Mouse (Mus musculus) neural tube, embryonic 11.5 days (tissue): Measurements from ENCODE around the gene Pglyrp2. TPM values are rescaled to one million over a fixed set of nuclear protein-coding genes. Genes with fewer than 3 reads are reported as not detected.

Source experiments
- ATAC-seq: fragments of 200-750 bp; cut with Nextera tagmentation; 2 replicates; pipeline ENCODE4 v1.8.0; 2017; ENCODE audit warnings: moderate number of reproducible peaks, mild to moderate bottlenecking, moderate TSS enrichment, moderate library complexity; ENCODE audit not compliant: insufficient read depth, low FRiP score, low TSS enrichment
- DNase-seq: peaks from one replicate; pipeline ENCODE4 v3.0.0-alpha.2; 2015; ENCODE audit warnings: low spot score
- H3K27ac ChIP-seq: fragments of 300-500 bp; sonication (generic); 2 replicates; pipeline ENCODE4 v1.5.1; 2014; ENCODE audit warnings: low read depth, mild to moderate bottlenecking, low read length
- H3K27me3 ChIP-seq: fragments of 300-500 bp; sonication (generic); 2 replicates; pipeline ENCODE4 v1.6.1; 2014; ENCODE audit warnings: mild to moderate bottlenecking, low read length, mixed read lengths; ENCODE audit not compliant: control insufficient read depth, insufficient read depth
- H3K36me3 ChIP-seq: fragments of 300-500 bp; sonication (generic); 2 replicates; pipeline ENCODE4 v1.6.1; 2014; ENCODE audit warnings: mild to moderate bottlenecking, low read length, moderate library complexity, mixed read lengths; ENCODE audit not compliant: control insufficient read depth, insufficient read depth
- H3K4me1 ChIP-seq: fragments of 300-500 bp; sonication (generic); 2 replicates; pipeline ENCODE4 v1.6.1; 2014; ENCODE audit warnings: low read length, mixed read lengths; ENCODE audit not compliant: control insufficient read depth, insufficient read depth
- H3K4me2 ChIP-seq: fragments of 300-500 bp; sonication (generic); 2 replicates; pipeline ENCODE4 v1.6.1; 2014; ENCODE audit warnings: low read depth, mild to moderate bottlenecking, moderate library complexity
- H3K4me3 ChIP-seq: fragments of 300-500 bp; sonication (generic); 2 replicates; pipeline ENCODE4 v1.5.1; 2014; ENCODE audit warnings: low read depth, low read length
- H3K9ac ChIP-seq: fragments of 300-500 bp; sonication (generic); 2 replicates; pipeline ENCODE4 v1.6.1; 2014; ENCODE audit warnings: mild to moderate bottlenecking, low read length
- H3K9me3 ChIP-seq: fragments of 300-500 bp; sonication (generic); 2 replicates; pipeline ENCODE4 v1.6.1; 2016; ENCODE audit warnings: low read length; ENCODE audit not compliant: control insufficient read depth
- WGBS: fragments of 180-500 bp; shearing (Covaris S2); extraction: QIAGEN DNeasy Blood & Tissue Kit; methylation state at CpG from one replicate; pipeline ENCODE4 v1.1.7; 2014; 5-methylcytosine and 5-hydroxymethylcytosine counted together
- polyA plus RNA-seq: library from polyadenylated mRNA; unstranded; fragments of >200 nt; fragmentation: Nextera tagmentation; extraction: Ambion mirVana; gene quantifications from 2 replicates; pipeline ENCODE4 v1.2.1, GENCODE M21; 2014

Pglyrp2 gene
- polyA plus RNA-seq, 1 experiment from 2014 or later, result not detected

GRCm38 (mm10) chr17:32389101-32389659 lies 34.8 kb downstream of the Pglyrp2 start, which contains the start of gene Wiz:
Gene Wiz, minus strand, starts transcription at chr17:32389439.
- H3K4me1 ChIP-seq, result 0 out of 2 replicates have a peak, but pooled peaks cover 9% of the 10 kb centered on the region
- peak; percentile 92 for DNase-seq
- peaks cover 27% of the 10 kb centered on the region for H3K27me3 ChIP-seq
- H3K4me3 ChIP-seq, result peak within 1 kb of the TSS; percentile 62
- H3K4me2 ChIP-seq, result peak within 1 kb of the TSS; percentile 98
- peak within 1 kb of the TSS; percentile 75 for H3K9ac ChIP-seq
- whole genome bisulfite sequencing, result 0% methylated on average over 6 of the region's 44 CpGs
- H3K27ac ChIP-seq, result peak within 1 kb of the TSS; percentile 73
- H3K9me3 ChIP-seq, result no peaks in the 10 kb centered on the region
- no peaks in the 10 kb centered on the region for H3K36me3 ChIP-seq
- peak; percentile 86 for ATAC-seq

DNA sequence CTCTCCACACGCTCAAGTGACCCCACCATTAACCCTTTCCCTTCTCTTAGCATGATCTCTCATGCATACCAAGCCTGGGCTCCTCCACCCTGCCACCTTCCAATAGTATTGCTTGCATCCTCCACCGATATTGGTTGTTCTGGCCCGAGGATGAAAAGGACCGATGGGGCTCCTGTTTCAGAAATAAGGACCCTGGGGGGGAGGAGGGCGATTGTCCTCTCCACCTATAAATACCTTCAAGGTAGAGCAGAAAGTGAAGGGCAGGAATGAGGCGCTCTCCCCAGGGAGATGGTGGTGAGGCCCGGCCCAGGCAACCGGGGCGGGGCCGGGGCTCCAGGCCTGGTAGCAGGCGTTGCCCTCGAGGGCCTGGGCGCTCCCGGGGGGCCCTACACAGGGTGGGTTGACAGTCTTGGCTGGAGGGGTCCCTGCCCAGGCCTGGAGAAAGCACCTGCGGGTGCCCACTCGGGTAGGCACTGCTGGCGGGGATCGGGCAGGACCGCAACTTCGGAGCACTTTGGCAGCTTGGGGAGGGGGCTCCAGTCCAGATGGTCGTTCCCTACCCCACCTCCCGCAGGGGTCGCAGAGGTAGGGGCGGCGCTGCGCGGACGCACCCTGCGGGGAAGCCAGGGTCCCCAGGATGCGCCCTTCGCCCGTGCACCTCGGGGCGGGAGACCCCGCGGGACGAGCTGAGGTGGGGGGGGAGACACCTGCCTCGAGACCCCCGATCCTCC lies 35.4 kb downstream of the Pglyrp2 start:
- 1% methylated on average over 34 of the region's 39 CpGs for WGBS
- H3K4me2 ChIP-seq, result peak overlapping the region; percentile 98
- peak overlapping the region; percentile 75 for H3K9ac ChIP-seq
- peak; percentile 51 for ATAC-seq
- peak; percentile 31 for DNase-seq
- no peaks in the 10 kb centered on the region for H3K36me3 ChIP-seq
- H3K4me1 ChIP-seq, result 0 out of 2 replicates have a peak, but pooled peaks cover 9% of the 10 kb centered on the region
- H3K27me3 ChIP-seq, result peaks cover 24% of the 10 kb centered on the region
- peak overlapping the region; percentile 73; the same call in 1 of the 2 replicates for H3K27ac ChIP-seq
- peak overlapping the region; percentile 62 for H3K4me3 ChIP-seq
- no peaks in the 10 kb centered on the region for H3K9me3 ChIP-seq

DNA sequence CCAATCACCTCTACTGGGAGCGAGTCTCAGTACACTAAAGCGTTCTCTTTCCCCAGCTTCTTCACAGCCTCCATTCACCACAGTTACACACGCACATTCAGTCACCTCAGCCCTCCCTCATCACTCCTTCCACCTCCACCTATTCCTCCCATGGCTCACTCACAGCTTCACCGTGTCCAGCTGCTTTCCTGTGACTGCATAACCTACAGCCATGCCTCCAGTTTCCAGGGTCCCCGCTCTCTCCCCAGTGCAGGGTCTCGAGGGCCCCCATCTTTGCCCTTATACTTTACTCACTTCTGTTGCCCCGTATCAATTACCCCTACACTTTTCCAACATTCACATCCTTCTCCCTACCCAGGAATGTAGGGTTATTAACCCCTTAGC lies 36.0 kb downstream of the Pglyrp2 start:
- no peak for ATAC-seq
- no peak for DNase-seq

DNA sequence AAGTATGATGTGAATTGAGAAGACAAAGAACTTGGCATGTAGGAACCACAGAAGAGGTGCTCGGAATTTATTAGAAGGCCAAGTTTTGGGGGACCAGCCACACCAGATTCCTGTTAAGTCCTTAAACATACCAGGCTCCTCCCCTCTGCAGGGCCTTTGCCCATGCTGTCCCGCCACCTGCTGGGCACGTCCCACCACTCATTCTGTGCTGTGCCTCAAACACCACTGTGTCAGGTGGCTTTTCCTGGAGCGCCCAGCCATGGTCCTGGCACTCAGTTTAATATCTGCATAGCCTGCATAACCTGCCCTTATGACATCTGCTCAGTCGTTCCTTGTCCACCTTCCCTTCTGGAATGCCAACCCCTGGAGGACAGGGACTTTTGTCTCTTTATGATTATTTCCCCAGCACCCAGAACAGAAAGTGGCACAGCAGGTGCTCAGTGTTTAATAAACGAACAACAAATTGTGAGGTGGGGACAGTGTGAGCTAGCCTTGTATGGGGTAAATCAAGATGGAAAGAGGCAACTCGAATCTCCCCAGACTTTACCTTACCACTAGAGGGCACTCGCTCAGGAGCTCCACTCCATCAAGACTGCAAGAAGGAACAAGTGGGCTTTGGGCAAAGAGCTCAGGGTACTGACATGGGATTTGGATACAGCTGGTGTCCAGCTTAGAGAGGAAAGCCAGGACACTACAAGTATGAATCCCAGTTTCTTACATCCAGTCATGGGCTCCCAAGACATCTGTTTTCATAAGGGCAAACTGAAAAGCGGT lies 37.1 kb downstream of the Pglyrp2 start:
- Histone ChIP-seq H3K27me3 (peaks cover 10% of the 10 kb centered on the region), H3K4me2 (no peak overlapping the region), H3K4me3 (no peak overlapping the region), H3K4me1 (0 out of 2 replicates have a peak, but pooled peaks cover 9% of the 10 kb centered on the region), H3K36me3 (no peaks in the 10 kb centered on the region), H3K9me3 (no peaks in the 10 kb centered on the region), H3K27ac (no peak overlapping the region), H3K9ac (no peak overlapping the region)
- ATAC-seq (no peak), DNase-seq (no peak)
- 76% methylated on average over 9 of the region's 9 CpGs for WGBS

More for the DNA sequence above, 36.0 kb downstream of the Pglyrp2 start:
- Histone ChIP-seq H3K36me3 (no peaks in the 10 kb centered on the region), H3K4me3 (peak overlapping the region; percentile 62), H3K9me3 (no peaks in the 10 kb centered on the region), H3K27me3 (peaks cover 21% of the 10 kb centered on the region), H3K9ac (peak overlapping the region; percentile 75; the same call in 1 of the 2 replicates), H3K27ac (no peak overlapping the region), H3K4me2 (peak overlapping the region; percentile 98), H3K4me1 (0 out of 2 replicates have a peak, but pooled peaks cover 9% of the 10 kb centered on the region)
- 38% methylated on average over 7 of the region's 7 CpGs for WGBS

DNA sequence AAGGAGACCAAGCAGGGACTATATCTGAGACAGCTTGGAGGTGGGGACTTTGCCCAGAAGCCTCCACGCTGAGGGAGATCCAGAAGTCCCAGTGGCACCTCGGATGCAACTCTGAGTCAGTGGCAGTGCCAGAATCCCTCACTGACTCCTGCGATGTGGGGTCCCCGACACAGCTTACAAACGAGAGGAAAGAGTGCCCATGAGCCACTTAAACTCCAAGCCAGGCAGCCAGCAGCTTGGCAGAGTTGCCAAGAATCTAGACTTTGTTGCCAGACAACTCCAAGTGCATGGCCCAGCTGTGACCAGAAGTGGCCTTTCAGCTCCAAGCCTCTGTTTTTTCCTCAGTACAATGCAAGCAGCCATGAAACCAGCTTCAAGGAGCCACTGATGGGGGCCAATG lies 40.3 kb downstream of the Pglyrp2 start:
- 0 out of 2 replicates have a peak, but pooled peaks cover 9% of the 10 kb centered on the region for H3K4me1 ChIP-seq
- no peak overlapping the region for H3K27ac ChIP-seq
- H3K27me3 ChIP-seq, result no peaks in the 10 kb centered on the region
- H3K9me3 ChIP-seq, result no peaks in the 10 kb centered on the region
- no peak overlapping the region for H3K4me2 ChIP-seq
- H3K9ac ChIP-seq, result no peak overlapping the region
- 85% methylated on average over 5 of the region's 5 CpGs for WGBS
- no peak overlapping the region for H3K4me3 ChIP-seq
- ATAC-seq, result no peak
- H3K36me3 ChIP-seq, result no peaks in the 10 kb centered on the region
- no peak for DNase-seq

DNA sequence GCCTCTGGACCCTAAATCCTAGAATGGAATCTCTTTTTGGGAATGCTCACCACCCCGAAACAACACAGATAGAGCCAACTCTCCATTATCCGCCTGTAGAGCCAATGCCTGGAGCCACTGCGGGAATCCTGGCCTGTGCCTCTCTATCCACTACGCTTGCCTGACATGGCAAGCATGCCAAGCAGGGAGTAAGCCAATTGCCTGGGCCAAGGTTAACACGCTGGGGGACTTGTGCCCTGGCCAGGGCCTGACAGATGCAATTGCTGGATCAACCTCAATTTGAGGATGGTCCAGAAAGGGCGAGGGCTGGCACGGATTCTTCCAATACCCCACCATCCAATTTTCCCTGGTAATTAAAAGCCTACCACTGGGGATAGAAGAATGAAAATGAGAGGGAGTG lies 41.4 kb downstream of the Pglyrp2 start:
- Histone ChIP-seq H3K9ac (no peak overlapping the region), H3K36me3 (no peaks in the 10 kb centered on the region), H3K27ac (no peak overlapping the region), H3K4me2 (no peak overlapping the region), H3K27me3 (no peaks in the 10 kb centered on the region), H3K4me3 (no peak overlapping the region), H3K4me1 (no peaks in the 10 kb centered on the region), H3K9me3 (no peaks in the 10 kb centered on the region)
- WGBS, result 93% methylated on average over 7 of the region's 7 CpGs
- no peak for DNase-seq
- ATAC-seq, result no peak

DNA sequence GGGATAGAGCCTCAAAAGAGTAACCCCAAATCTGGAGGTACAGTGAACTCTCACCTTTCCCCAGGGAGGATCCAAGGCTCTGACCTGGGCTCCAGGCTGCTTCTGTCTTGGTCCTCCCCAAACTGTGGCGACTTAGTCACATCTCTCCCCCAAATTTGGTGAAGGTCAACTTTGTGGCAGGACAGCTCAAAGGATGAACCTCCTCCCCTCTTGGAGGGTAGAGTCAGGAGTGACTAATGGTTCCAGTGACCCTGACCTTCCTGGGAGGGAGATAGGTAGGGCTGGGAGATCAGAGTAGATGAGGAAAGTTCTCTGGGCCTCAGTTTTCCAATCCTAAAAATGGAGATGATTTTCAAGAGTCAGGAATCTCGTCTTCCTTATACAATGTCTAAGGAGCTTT lies 45.2 kb downstream of the Pglyrp2 start:
- Histone ChIP-seq H3K9me3 (no peaks in the 10 kb centered on the region), H3K36me3 (0 out of 2 replicates have a peak, but pooled peaks cover 3% of the 10 kb centered on the region)

GRCm38 (mm10) chr17:32377137-32377536 lies 46.8 kb downstream of the Pglyrp2 start:
- Histone ChIP-seq H3K4me2 (no peak overlapping the region), H3K9me3 (no peaks in the 10 kb centered on the region), H3K4me1 (no peaks in the 10 kb centered on the region), H3K27me3 (no peaks in the 10 kb centered on the region), H3K4me3 (no peak overlapping the region), H3K36me3 (0 out of 2 replicates have a peak, but pooled peaks cover 3% of the 10 kb centered on the region), H3K9ac (no peak overlapping the region), H3K27ac (no peak overlapping the region)
- ATAC-seq (no peak), DNase-seq (no peak)
- 84% methylated on average over 9 of the region's 9 CpGs for WGBS

More for the DNA sequence above, 45.2 kb downstream of the Pglyrp2 start:
- Histone ChIP-seq H3K4me2 (no peak overlapping the region), H3K27me3 (no peaks in the 10 kb centered on the region), H3K9ac (no peak overlapping the region), H3K4me3 (no peak overlapping the region), H3K4me1 (no peaks in the 10 kb centered on the region), H3K27ac (no peak overlapping the region)
- WGBS, result 79% methylated on average over 2 of the region's 2 CpGs
- ATAC-seq, result no peak
- no peak for DNase-seq
